Mouse (Mus musculus) right cerebral cortex, adult 18-20 months (tissue): Measurements from ENCODE around the gene Atp2b1.
A peak's percentile ranks its signal among the peaks of the same experiment; 100 is the strongest.
"Not testable (repeated sequence)": the region's sequence is repeated elsewhere in the genome, so short reads cannot be mapped to it uniquely, and the experiment has no call there.

Experiments used
- DNase-seq: peaks from one replicate; pipeline ENCODE4 v3.0.0; 2022; ENCODE audit warnings: mixed read lengths

The Atp2b1 gene

GRCm38 (mm10) chr10:98967240-98967891, 53.2 kb downstream of the Atp2b1 start:
- DNase-seq, result no peak

DNA sequence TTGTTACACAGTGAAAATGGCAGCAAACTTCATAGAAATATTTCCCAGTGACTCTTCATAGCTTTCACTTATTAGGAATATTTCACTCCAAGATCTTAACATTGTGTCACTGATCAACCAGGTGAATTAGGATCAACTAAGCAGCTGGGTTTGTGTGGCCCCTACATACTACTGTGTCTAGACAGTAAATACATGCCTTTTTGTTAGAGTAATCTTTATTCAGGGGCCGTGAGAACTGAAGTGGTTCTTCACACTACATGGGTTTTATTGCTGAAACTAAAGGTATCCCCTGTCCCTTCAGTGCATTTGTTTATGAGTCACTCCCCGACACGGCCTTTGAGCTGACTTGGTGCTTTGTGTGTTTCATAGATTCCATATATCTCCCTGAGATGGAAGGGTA, 56.7 kb downstream of the Atp2b1 start:
- no peak for DNase-seq

- no peak for DNase-seq
Measured at GRCm38 (mm10) chr10:98972359-98972758, 58.2 kb downstream of the Atp2b1 start.

DNA sequence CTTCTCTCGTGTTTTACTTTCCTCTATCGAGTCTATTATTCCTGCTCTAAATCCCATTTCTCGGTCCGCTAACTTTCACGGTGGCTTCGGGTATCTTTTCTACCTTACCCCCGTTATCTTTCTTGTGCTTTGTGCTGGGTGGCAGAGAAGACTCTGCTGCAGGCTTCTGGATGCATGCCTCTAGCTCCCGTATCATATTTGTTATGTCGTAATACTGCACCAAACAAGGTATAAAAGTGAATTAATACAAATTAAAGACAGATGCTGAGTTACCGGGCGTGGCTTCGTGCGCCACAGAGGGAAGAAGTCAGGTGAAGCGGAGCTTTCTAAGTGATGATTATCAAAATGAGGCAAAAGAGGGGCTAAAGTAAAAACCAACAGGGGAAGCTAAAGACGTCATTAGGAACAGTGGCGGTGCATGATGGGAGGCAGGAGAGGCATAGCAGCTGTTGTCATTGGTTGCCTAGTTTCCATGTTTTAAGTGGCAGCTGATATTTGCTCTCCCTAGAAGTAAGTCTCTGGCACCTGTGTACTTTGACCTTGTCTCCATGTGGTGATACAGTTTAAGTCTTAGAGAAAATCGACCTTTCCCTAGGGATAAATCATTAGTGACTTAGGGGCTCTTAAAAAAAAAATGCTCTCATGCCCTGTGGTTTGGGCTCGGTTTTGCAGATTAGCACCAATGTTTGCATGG, 58.9 kb downstream of the Atp2b1 start:
- DNase-seq, result no peak

DNA sequence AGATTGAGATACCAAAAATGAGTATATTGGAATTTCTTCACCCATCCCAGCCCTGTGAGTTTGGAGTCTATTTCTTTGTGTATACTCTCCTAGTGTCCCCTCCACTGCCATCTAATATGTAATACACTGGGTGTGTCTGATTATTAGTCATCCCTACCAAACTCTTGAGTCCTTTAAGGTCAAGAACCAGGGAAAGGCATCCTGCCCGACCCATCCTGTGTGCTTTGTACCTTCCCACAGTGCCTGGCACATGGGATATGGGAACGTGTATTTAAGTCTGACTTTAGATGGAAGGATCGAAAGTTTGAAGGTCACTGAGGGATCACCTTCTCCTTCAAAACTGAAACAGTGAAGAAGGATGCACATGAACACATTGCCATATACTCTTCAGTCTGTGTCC, 60.4 kb downstream of the Atp2b1 start:
- no peak for DNase-seq

DNA sequence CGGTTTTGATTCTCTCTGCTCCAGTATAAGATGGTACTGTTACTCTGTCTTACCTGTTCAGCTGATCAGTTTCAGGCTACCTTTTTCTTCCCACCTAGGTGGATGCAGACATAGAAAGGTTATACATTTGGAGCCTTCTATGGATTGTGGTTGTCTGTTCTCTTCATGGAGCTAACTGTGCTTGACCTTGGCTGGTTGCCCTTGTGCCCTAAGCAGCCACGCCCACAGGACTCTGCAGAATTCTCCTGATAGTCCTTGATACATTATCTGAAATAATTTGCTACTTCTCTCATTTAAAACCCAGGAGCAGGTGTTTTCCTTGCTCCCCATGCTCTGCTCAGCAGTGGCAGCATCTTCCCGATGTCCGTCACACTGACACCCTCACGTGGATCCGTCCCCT, 61.4 kb downstream of the Atp2b1 start:
- DNase-seq, result no peak

DNA sequence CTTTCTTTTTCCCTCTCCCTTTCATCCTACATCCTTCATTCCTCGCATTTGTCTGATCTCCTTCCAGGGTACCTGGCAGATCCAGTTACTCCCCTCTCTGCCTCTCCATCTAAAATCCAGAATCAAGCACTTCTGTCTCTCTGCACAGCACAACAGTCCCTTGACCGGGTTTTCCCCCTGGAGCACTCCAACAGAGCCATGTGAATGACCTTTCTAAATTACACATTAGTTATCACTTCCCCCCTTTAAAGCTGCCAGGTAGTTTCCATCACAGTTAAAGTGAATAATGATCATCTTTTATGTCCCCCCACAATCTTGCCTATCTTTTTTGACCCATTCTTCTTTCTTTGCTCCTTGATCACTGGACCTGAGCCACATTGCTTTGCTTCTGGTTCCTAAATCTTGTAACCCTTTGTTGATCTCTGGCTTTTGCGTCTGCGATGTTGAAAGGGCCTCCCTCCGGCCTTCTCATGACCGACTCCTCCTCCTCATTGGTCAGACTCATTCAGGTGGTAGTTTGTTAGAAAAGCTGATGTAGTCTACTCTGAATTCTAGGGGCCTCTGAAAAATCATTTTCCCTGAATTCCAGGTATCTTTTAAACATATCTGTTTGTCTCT, 62.8 kb downstream of the Atp2b1 start:
- DNase-seq, result no peak

GRCm38 (mm10) chr10:98978766-98979165, 64.6 kb downstream of the Atp2b1 start:
- DNase-seq, result peak; percentile 71

GRCm38 (mm10) chr10:98979296-98979695, 65.1 kb downstream of the Atp2b1 start:
- DNase-seq, result no peak

- DNase-seq, result no peak
Measured at GRCm38 (mm10) chr10:98979951-98980350, 65.7 kb downstream of the Atp2b1 start.

- no peak for DNase-seq
Measured at GRCm38 (mm10) chr10:98991964-98992363, 77.8 kb downstream of the Atp2b1 start.

- peak; percentile 25 for DNase-seq
Measured at GRCm38 (mm10) chr10:98993186-98993585, 79.0 kb downstream of the Atp2b1 start.

GRCm38 (mm10) chr10:98995016-98995747, 81.0 kb downstream of the Atp2b1 start:
- not testable (repeated sequence) for DNase-seq

DNA sequence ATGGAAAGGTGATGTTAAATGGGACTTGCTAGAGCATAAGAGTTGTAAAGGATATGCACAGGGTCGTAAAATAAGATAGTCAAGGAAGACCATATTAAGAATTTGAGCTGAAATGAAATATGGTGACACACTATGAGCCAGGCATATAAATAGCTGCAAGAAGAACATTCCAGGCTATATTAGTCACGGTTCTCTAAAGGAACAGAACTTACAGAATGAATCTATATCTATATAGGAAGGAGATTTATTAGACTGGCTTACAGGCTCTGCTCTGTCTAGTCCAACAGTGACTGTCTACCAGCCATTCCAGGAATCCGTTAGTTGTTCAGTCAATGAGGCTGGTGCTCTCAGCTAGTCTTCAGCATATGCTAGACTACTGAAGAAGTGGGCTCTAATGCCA, 90.7 kb downstream of the Atp2b1 start:
- no peak for DNase-seq

- no peak for DNase-seq
Measured at GRCm38 (mm10) chr10:99011084-99011483, 96.9 kb downstream of the Atp2b1 start.

GRCm38 (mm10) chr10:99012086-99012485, 97.9 kb downstream of the Atp2b1 start:
- DNase-seq, result no peak

DNA sequence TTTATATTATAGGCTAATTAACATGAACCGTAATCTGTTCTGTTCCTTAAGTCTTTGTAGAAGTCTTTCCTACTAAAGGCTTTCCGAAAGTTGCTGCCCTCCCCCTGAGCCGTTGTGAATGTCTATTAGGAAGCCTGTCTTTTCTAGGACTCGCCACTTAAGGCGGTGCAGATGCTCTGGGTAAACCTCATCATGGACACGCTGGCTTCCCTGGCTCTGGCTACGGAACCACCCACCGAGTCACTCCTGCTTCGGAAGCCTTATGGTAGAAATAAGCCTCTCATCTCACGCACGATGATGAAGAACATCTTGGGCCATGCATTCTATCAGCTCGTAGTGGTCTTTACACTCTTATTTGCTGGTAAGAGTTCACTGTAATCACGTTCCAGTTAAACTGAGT, 100.5 kb downstream of the Atp2b1 start:
- peak; percentile 53 for DNase-seq

- no peak for DNase-seq
Measured at GRCm38 (mm10) chr10:99016996-99017395, 102.8 kb downstream of the Atp2b1 start.

GRCm38 (mm10) chr10:99027462-99027861, 113.3 kb downstream of the Atp2b1 start:
- DNase-seq, result no peak

DNA sequence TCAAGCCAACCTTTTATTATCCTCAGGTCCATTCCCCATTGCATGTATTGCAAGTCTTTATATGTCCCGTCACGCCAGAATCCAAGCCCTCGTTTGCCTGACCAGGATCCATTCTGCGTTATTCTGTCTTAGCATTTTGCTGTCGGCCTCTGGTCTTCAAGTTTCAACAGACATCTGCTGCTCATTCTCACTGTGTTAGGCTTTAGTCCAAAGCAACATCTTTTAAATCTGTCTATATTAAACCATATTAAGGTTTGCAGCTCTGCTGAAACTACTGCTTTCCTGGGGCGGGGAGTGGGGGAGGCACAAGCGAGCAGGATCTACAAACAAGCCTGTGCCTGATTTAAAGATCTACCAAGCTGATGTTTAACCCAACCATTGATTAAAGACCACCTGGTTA, 115.6 kb downstream of the Atp2b1 start:
- peak; percentile 49 for DNase-seq

DNA sequence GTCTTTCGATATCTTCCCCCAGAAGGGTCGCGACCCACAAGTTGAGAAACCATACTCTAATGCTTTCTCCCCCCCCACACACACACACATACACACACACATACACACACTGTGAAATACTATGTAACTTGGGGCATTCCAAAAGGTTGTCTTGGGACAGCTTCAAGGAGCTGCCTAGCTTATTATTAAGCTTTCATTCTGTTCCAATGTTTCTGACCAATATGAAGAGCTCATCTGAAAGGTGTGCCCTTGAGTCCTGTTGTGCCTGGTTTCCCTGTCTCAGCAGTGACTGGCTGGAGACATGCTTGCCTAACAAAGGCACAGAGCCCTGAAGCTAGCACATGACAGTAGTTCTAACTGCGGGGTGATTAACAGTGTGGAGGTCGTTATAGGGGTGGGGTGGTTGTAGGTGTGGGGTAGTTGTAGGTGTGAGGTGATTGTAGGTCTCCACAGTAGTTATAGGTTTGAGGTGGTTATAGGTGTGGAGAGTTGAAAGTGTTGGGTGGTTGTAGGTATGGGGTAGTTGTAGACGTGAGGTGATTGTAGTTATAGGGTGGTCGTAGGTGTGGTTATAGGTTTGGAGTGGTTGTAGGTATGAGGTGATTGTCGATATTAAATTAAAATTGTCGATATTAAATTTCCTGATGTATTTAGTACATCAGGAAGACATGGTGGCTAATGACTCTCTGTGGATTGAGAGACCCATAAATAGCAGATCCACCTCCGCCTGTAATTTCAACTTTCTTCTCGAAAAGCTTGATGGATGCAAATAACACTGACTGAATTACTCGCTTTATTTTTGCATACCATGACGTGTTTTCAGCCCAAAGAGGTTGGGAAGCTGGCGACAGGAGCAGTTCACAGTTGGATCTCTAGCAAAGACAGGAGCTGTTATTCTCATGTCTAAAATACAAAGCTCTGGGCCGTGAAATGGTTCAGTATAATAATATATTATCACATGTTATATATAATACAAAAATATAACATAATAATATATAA, 119.9 kb downstream of the Atp2b1 start:
- DNase-seq, result no peak
